Mouse (Mus musculus): ENCODE results near the gene Pabpc4.

- TF ChIP-seq CTCF (IDR thresholded peaks at IDR 0.05; ENCODE audit: low read depth, low read length): no peak
- TF ChIP-seq EP300 (IDR thresholded peaks at IDR 0.05; ENCODE audit: insufficient read depth, low read depth, low read length): no peak
- no peak for TF ChIP-seq POLR2A (IDR thresholded peaks at IDR 0.05; ENCODE audit: insufficient read depth, low read length)
Measured at GRCm38 (mm10) chr4:123306999-123307398, 44.8 kb downstream of the Pabpc4 start.

Measured in ES-Bruce4 (cell line).